Mouse (Mus musculus) ES-E14 (cell line): ENCODE results near the gene Zfp609.

Source experiments
- CHD2 ChIP-seq: IDR thresholded peaks from 2 replicates; pipeline ENCODE4 v1.6.1; 2014; ENCODE audit warnings: mild to moderate bottlenecking, low read depth, low read length, inconsistent platforms
- HCFC1 ChIP-seq: IDR thresholded peaks from 2 replicates; pipeline ENCODE4 v1.6.1; 2012; ENCODE audit warnings: low read length, inconsistent platforms, borderline replicate concordance; ENCODE audit not compliant: insufficient read depth
- MAFK ChIP-seq: IDR thresholded peaks from 2 replicates; pipeline ENCODE4 v1.6.1; 2014; ENCODE audit warnings: mild to moderate bottlenecking, low read depth, low read length, inconsistent platforms; ENCODE audit not compliant: insufficient read depth
- ZC3H11A ChIP-seq: IDR thresholded peaks from 2 replicates; pipeline ENCODE4 v1.6.1; 2012; ENCODE audit warnings: low read depth, mild to moderate bottlenecking, inconsistent platforms, low read length, borderline replicate concordance

DNA sequence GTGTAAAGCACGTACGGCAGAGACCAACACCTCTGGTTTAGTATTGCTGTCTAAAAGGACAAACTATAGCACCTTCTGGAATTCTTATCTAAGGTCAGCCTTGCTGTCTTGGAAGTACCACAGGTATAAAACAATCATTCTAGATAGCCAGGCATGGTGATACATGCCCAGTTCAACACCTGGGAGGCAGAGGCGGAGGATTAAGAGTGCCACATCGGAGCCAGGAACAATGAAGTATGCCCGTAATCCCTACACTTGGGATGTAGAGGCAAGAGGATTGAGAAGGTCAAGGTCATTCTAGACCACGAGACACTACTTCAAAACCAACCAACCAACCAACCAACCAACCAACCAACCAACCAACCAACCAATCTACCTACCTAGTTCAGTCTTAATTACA, 98.8 kb downstream of the Zfp609 start:
- TF ChIP-seq MAFK (no peak), ZC3H11A (no peak), HCFC1 (no peak), CHD2 (no peak)
